Mouse (Mus musculus): ENCODE results near the gene Pfn4. TPM values are rescaled to one million over a fixed set of nuclear protein-coding genes. Genes with fewer than 3 reads are reported as not detected.
"Not testable (repeated sequence)": the region's sequence is repeated elsewhere in the genome, so short reads cannot be mapped to it uniquely, and the experiment has no call there.

Pfn4 gene
- 10 to 100 TPM in 1 of 2 experiments, 1 to 10 TPM in 1; 9.6 to 10.6 TPM for total RNA-seq (2021)

DNA sequence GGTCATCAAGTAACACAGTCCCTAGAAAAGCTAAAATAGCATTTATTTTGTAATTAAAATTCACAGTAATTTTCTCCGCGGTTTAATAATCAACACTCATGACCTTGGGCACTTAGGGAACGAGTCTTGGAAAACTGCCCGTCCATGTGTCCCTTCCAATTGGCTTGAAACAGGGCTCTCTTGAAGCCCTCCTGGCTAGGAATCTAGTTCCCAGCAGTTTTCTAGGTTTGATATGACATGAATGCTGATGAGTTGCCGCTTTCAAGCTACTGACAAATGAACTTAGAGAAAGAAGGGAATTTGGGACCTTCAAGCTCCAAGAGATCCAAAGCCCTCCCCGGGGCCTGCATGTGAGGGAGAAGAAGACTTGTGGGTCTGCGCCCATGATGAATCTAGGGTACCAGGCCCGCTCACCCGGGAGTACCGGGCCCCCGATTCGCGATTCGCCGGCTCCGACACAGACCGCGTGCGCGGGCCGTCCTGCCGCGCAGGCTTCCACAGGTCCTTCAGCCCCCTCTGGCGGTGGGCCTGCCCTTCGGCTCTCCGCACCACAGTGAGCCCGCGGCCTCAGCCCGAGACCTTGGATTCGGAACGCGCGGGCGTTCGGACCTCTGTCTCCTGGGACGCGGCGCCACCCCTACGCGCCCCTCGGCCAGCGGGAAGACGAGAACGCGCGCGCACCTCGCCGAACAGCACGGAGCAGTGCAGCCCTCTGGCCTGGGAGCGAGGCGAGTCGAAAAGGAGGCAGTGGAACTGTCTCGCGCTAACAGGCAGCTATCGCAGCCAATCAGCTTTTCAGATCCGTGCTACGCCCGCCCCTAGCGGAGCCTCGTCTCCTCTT, at the start of gene Pfn4, which contains the start of gene Fam228b:
Gene Pfn4, plus strand, starts transcription at position 531 of the 841 bp plus-strand sequence.
Gene Fam228b, minus strand, starts transcription at position 776 of the 841 bp plus-strand sequence.
- intact Hi-C loops (cut with DNase I) = no loop called here
- DNase-seq = peak; percentile 97

DNA sequence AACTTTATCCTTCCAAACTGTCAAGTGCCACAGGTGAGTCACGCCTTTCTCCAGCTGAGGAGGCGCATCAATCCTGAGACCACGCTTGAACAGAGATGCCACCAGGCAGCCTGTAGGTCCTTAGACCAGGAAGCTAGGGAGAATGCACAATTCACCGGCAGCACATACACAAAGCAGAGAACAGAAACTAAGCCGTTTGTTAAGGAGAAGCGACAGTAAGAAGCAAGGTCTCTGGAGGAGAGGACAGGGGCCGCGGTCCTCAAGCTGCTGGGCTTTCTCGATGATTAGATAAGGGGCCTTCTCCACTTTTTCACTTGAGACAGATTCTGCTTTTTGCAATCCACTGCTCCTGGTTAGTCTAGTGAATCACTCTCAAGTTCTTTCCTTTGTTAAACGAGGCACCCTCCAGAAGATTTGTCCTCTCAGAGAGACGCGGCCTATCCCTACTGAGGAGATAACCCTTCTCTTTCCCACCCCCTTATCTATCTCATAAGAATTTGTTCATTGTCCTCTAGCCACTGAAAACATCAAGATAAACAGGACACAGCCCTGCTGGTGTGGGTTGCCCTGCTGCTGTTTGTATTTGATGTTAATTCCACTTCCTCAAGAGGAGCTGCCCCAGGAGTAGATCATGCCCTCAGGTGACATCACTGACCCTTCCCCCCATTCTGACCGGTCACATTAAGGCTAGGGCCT, 49.6 kb upstream of the Pfn4 start:
- no peak for DNase-seq
- intact Hi-C loops (cut with DNase I) = no loop called here

DNA sequence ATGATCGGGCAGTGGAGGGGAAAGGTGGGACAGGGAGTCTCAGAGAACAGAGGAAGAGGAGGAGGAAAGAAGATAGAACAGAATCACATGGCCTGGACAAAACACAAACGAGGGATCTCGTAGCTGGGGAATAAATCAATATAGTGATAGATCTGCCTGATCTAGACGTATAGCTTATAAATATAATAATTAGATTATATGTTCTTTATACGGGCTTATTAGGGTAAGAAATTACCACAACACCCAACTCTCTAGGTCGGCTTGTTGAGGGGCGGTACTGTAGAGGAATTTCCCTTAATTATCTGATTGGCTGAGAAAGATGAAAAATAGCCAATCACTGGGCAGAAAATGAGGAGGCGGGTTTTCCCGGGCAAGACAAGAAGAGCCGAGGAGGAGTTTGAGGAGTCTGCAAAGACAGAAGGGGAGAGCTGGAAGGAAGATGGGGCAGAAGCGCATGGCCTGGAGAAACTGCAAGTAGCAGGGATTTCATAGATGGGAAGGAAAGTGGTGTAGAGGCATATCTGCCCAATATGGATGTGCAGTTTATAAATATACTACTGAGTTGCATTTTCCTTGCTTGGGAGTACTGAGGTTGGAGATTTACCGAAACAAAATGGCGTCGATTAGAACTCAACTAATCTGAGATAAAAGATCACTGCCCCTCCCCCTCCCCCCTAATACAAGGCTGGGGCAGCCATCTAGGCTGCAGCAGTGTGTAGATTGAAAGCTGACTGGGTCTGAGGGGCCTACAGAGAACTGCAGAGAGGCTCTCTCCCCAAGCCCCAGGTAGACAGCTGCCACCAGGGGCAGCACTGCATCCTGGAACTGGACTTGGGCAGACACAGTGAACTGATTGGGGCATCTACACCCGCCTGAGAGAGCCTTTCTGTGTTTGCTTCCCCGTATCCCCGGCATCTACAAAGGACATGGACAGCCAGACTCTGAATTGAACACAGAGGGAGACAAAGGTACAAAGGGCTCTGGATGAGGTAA, 48.8 kb upstream of the Pfn4 start:
- intact Hi-C loops (cut with DNase I) = no loop called here
- no peak for DNase-seq

DNA sequence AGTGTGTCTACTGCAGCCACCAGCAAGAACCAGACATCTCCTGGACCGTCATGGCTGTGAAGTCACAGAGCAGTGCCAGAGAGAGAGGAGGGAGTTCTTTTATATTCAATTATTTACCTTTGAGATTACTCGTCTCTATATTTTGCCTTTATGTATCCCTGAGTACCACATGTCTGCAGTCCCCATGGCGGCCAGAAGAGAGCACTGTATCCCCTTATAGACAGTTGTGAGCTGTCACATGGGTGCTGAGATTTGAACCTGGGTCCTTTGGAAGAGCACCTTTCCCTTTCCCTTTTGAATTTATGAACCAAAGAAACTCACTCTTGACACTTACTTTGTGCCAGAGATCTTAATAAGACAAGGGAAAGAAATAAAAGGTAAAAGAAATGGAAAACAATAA, 39.7 kb upstream of the Pfn4 start:
- intact Hi-C loops (cut with DNase I) = no loop called here
- DNase-seq = no peak

DNA sequence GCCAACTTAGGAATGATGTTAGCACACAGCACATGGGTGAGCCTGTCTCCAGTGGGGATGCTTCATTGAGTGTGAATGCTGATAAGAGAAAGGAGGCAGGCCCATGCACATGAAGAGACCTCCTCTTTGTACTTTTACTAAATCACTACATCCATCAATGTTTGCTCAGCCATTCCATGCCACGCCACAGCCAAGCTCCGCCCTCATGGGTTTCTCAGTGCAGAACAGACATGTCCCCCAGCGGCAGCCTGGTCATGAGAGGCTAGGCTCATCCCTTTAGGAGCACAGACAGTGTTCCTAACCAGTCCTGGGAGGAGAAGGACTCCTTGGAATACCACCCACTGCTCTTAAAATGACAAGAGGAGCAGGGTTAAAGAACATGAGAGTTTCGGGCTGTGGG, 37.2 kb upstream of the Pfn4 start:
- no peak for DNase-seq
- intact Hi-C loops (cut with DNase I) = no loop called here

DNA sequence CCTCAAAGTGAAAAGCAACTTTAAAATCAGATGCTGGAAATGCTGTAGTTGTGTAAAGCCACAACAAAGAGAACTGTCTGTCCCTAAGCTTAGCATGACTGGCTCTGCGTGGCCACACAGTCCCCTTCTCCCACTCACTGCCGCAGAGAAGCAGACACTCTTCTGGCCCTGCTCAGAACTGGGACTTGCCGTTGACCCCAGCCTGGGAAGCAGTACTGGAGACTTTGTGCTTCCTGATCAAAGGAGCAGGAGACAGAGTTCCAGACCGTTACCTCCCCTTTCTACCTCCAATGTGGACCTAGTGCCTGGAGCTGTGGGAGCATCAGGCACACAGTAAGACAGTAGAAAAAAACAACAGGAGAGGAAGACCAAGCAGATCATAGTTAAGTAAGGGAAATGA, 36.5 kb upstream of the Pfn4 start:
- no peak for DNase-seq
- intact Hi-C loops (cut with DNase I) = no loop called here

DNA sequence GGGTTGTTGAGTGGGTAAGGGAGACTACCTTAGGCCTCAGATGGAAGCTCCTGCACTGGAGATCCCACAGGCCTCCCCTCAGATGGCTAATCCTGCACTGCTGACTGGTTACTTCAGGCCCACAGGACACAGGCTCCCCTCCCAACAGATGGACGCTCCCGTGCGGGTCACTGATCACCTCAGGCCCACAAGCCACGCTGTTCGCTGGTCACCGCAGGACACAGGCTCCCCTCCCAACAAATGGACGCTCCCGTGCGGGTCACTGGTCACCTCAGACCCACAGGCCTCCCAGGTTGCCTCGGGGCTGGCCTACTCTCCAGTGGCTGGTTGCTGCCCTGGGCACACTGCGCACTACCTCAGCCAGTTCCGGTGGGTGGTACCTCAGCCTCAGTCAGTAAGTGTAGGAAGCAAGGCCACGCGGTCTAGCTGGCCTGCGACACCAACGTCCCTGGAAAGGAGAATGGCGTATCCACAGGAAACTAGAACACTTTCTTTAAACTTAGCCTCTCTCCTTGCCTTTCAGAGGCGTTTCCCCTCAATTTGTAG, 30.7 kb upstream of the Pfn4 start, which contains the start of gene Fam228a:
Gene Fam228a, minus strand, starts transcription at position 400 of the 546 bp plus-strand sequence.
- no peak for DNase-seq
- intact Hi-C loops (cut with DNase I) = no loop called here

DNA sequence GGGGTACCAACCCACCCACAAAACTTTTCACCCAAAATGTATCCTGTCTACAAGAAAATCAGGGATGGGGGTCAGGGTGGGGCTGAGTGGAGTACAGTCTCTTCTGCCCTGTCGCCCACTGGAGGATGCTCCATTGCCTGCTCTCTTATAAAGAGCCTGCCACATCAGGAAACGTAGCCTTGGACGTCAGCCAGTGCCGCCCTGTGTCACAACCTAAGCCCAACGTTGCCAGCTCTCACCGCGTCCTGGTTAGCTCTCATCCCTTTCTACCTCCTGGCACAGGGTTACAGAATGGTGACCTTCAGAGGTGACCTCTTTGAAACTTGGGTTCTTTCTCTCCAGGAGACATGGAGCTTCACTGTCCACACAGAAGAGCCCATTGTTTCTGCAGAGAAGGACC, 28.0 kb upstream of the Pfn4 start:
- DNase-seq = no peak
- intact Hi-C loops (cut with DNase I) = no loop called here

DNA sequence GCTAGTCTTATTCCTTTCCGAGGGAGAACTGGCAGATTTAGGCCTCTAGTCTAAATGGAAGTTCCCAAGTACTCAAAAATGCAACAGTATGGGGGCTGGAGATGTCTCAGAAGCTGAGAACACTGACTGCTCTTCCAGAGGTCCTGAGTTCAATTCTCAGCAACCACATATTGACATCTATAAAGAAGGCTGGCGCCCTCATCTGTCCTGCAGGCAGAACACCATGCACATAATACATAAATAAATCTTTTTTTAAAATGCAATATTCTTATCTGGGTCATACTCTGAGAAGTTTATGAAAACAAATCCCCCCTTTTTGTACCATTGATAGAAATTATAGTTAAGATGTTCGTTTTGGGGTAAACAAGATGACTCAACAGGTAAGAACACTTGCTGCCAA, 26.6 kb upstream of the Pfn4 start:
- intact Hi-C loops (cut with DNase I) = no loop called here
- DNase-seq = no peak

DNA sequence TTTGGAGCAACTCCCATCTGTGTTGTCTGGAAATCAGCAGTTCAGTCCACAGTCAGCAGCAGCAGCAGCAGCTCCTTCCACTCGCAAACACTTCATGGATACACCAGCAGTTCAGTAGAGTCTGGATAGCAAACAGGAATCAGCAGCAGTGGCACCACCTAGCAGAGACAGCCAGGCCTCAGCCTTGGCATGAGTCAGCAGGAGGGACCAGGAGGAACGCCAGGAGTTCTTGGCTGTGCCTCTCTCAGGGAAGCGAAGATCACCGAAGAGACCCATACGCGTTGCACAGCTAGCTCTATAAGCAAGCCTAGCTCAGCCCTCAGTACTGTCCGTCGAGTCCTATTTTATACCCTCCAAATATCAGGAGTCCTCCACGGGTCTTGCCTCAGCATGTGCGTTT, 24.3 kb upstream of the Pfn4 start:
- intact Hi-C loops (cut with DNase I) = no loop called here
- no peak for DNase-seq

DNA sequence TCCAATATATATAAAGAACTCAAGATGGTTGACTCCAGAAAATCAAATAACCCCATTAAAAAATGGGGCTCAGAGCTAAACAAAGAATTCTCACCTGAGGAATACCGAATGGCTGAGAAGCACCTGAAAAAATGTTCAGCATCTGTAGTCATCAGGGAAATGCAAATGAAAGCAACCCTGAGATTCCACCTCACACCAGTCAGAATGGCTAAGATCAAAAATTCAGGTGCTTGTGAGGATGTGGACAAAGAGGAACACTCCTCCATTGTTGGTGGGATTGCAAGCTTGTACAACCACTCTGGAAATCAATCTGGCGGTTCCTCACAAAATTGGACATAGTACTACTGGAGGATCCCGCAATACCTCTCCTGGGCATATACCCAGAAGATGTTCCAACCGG, 14.4 kb upstream of the Pfn4 start:
- intact Hi-C loops (cut with DNase I); DNase-seq: not testable (repeated sequence)

DNA sequence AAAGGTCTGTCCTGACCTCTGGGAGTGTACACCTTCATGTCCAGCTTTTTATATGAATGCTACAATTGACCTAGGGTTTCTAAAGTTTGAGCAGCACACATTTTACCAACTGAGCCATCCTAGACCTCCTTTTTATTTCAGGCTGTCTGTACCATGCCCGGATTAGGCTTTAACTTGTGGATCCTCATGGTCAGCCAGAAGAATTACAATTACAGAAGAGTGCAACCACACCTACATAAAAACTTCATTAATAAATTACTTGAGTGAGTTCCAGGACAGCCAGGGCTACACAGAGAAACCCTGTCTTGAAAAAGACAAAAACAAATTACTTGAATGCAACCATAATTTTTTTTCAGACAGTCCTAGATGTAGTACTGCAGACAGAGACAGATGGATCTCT, 11.8 kb upstream of the Pfn4 start:
- intact Hi-C loops (cut with DNase I) = no loop called here
- no peak for DNase-seq

DNA sequence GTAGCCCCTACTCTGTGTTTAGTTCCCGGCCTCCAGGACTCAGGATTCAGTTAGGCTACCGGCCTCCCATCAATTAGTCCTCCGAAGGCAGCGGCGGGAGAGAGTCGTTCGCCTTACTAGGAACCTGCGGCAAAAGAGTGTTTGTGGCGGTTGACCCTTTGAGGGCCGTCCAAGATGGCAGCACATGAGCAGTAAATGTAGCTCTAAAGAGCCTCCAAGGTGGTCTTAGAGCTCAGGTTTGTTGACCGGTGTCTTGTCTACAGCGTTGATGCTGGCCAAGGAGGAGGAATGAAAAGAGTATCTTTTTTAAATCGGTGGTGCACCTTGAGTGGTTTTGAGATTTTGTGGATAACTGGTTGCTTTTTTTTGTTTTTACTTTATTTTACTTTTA, 506 bp downstream of the Pfn4 start:
- intact Hi-C loops (cut with DNase I) = no loop called here
- DNase-seq = no peak

DNA sequence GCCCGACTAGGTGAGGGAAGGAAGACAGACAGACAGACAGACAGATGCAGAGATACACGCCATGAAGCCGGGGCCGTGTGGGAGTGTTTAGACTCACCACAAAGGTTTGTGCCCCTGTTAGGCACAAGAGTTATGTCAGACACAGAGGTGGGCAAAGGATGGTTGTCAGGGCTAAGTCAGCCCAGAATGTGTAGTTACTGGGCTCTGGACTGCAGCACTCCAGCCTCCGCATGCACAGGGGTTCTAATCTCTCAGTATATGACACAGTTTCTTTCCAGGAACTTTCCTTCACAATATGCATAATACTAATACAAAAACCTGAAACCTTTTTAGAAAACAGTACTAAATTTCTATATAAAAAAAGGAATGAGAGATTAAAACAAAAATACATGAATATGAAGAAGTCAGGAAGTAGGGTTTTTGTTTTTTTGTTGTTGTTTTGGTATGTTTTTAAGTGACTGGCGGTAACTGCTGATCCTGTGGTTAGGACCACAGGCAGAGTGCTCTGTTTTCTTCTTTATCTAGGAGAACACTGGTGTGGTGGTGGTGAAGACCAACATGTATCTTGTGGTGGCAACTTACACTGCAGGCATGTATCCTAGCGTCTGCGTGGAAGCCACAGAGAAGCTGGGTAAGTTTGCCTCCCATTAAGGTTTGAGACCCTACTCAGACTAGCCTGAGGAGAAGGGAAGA, 6.2 kb downstream of the Pfn4 start:
- no peak for DNase-seq
- intact Hi-C loops (cut with DNase I) = no loop called here

DNA sequence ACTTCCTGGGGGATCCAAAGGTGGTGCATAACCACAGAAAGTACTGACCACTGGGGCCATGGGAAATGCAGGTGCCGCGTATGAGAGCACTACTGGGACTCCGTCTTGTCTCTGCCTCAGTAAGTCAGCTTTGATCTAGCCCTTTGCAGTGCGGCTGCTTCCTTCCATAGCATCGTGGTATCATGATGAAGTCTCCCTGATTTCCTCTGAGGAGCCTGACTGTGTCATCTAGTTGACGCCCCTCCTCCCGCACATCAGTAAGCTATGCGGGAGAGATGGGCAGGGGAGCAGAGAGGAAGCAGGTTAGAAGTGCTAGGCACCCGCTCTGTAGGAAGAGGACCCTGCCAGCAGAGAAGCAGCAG, 6.7 kb downstream of the Pfn4 start:
- no peak for DNase-seq
- intact Hi-C loops (cut with DNase I) = no loop called here

DNA sequence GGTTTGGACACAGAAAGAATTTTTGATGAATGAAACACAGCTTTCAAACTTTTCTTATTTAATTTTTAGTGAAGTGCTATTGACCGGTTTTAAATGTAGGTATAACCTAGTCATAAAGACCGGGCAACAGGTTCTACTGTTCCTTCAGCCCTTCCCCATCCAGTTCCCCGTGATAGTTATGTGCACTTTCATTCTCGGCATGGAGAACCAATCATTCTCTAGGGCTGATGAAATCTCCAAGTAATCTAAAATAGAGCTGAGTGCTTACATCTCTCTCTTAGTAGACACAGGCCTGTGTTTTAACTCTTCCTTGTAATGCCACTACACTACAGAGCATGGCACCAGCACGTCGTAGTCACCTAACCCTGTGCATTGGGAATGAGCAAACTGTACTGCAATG, 8.9 kb downstream of the Pfn4 start:
- intact Hi-C loops (cut with DNase I) = no loop called here
- no peak for DNase-seq

DNA sequence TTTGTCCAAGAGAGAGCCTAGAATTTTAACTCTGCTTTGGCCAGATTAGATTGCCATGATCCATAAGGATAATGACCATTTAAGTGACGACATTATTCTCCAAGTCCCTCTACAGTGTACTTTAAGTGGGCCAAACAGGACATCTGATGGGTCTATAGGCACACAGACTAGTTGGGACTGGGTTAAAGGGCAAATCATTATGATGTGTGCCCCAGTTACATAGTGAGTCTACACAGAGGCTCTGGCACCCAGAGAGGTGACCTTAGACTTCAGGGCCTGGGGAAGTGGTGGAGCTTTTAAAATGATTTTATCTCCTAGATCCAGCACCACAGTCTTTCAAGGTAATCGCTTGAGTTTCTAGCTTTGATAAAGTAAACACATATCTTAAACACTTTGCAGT, 11.4 kb downstream of the Pfn4 start:
- intact Hi-C loops (cut with DNase I) = no loop called here

DNA sequence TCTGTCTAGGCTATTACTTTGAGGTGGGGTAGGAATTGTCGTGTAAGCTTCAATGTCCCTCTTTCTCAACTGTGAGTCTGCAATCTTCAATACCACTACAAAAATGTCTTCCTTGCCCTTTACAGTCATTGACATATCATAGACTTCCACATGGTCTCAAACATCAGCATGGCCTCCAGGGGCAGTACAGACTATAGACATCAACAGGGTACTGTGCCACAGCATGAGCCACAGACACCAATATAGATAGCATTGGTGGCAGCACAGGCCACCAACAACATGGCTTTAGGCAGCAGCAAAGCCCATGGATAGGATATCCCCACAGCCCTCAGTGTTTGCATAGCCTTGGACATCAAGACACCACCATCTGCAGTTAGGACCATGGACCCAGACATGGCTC, 12.4 kb downstream of the Pfn4 start:
- intact Hi-C loops (cut with DNase I) = no loop called here

More for the DNA sequence above, 11.4 kb downstream of the Pfn4 start:
- no peak for DNase-seq

DNA sequence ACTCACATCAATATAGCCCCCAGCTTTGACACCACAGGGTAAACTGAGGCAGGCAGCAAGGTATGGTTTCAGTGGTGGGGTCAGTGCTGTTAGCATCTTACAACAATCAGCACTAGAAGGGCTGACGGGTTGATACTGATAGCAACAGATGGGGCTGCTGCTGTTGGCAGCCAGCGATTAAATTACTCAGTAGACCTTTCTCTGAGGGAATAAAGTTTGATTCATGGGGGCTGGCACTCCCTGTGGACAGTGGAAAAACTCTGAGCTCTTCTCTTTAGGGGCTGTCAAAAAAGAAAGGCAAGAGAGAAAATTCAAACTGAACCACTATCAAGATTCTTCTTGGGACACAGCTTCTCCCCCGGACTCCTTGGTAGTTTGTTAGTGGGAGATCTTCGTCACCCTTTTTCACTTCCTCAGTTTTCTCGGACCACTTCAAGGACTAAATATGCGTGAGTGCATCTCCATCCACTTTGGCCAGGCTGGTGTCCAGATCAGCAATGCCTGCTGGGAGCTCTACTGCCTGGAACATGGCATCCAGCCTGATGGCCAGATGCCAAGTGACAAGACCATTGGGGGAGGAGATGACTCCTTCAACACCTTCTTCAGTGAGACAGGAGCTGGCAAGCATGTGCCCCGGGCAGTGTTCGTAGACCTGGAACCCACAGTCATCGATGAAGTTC, 13.0 kb downstream of the Pfn4 start:
- intact Hi-C loops (cut with DNase I); DNase-seq: not testable (repeated sequence)

More for the DNA sequence above, 12.4 kb downstream of the Pfn4 start:
- no peak for DNase-seq

All from left cerebral cortex, postnatal 4 days (tissue).